In the genomic region with DNA sequence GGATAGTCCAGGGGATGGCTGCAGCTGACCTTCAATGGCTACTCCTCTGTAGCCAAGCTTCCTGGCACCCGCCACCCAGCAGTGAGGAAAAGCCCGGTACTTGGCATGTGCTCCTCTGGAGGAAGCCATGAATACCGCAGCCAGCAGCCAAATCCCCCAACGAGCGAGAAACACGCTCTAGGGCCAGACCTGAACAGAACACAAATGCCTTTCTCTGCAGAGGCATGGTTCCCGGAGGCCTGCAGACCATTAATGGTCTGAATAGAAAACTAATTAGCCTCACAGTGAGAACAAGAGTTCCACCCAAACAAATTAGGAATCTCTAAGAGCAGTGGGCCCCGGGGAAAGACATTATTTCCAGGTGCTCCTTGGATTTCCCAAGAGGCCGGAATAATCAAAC, we compare ENCODE assay signal across 9 mouse cellular contexts. TPM values are rescaled to one million over a fixed set of nuclear protein-coding genes. Genes with fewer than 3 reads are reported as not detected.
DNase-seq lines count a peak whose midpoint lies in the region; TF ChIP-seq lines count a peak whose summit lies in the region.
"Had no signal": no experiment of that assay in that cellular context is flagged by ENCODE, and none has a peak within 500 bp of the region (broad histone marks: within the 10 kb centered on the region; RNA-seq: fewer than 3 reads in every experiment).

No protein-coding gene starts in this region.

- H3K4me1 ChIP-seq in thymus, adult 2 months (replicated peaks; ENCODE audit: control insufficient read depth, insufficient read depth, low read length) = no peaks in the 10 kb centered on the region

- H3K36me3 ChIP-seq in thymus, adult 2 months (ENCODE audit: control insufficient read depth, insufficient read depth, low read length) = no peaks in the 10 kb centered on the region; the same call in 1 of the 2 replicates

- no peaks in the 10 kb centered on the region for H3K27me3 ChIP-seq in thymus, adult 2 months (ENCODE audit: control insufficient read depth, insufficient read depth, low read length)
- H3K27me3 ChIP-seq: Patski had no signal

- TF ChIP-seq POLR2A in thymus, adult 2 months (IDR thresholded peaks at IDR 0.05; ENCODE audit: control insufficient read depth, extremely low read depth, insufficient read depth, low read length, poor library complexity) = no peak

- H3K27ac ChIP-seq in thymus, adult 2 months (ENCODE audit: control insufficient read depth, insufficient read depth, low read length) = no peak overlapping the region

- 94% methylated on average over 9 of the region's 9 CpGs for WGBS in thymus, adult 2 months

- H3K4me3 ChIP-seq in thymus, adult 2 months (ENCODE audit: control insufficient read depth, insufficient read depth, low read length) = no peak overlapping the region

- intact Hi-C loops in gastrocnemius, postnatal 36 days (cut with DNase I) = loop anchor here (10.0 kb wide), 1 partner anchor 298 kb away; no protein-coding TSS in a partner anchor

- DNase-seq in layer of hippocampus, adult 11-12 months (ENCODE audit: low spot score) = peak; percentile 75
- DNase-seq in layer of hippocampus, adult 9-10 months (ENCODE audit: low spot score) = no peak
- DNase-seq in cerebellum, postnatal 36 days = peak; percentile 43 to 56
- DNase-seq in gastrocnemius, postnatal 36 days = peak; percentile 49 to 69
- peak; percentile 71 to 75 for DNase-seq in layer of hippocampus, postnatal 10 days (ENCODE audit: low spot score in 2 of 2)
- peak; percentile 37 for DNase-seq in retina, embryonic 14.5 days (ENCODE audit: low spot score)
- DNase-seq in thymus, adult 2 months = no peak
- no peak for DNase-seq in spleen, adult 18-20 months

- no peak for TF ChIP-seq CTCF in thymus, adult 2 months (IDR thresholded peaks at IDR 0.05; ENCODE audit: borderline replicate concordance, control insufficient read depth, extremely low read depth, insufficient read depth, low read length, poor library complexity)

RNA-seq across cellular contexts. Expression of a gene that starts 46.3 kb away (rescaled TPM):
- 10 to 100 TPM; 45.7 to 47.4 TPM for total RNA-seq in gastrocnemius, postnatal 36 days (2021)
- 100 to 1,000 TPM; 187 to 188 TPM for total RNA-seq in layer of hippocampus, postnatal 10 days (2021)
- 50.8 and 56.1 TPM in 2 replicates for polyA plus RNA-seq in thymus, adult 2 months (2012; rRNA removed)

RNA-seq across cellular contexts. Expression of a gene that starts 56.4 kb away (rescaled TPM):
- under 1 TPM; 0.33 to 0.74 TPM for total RNA-seq in gastrocnemius, postnatal 36 days (2021)
- 10 to 100 TPM; 59.4 to 62.2 TPM for total RNA-seq in layer of hippocampus, postnatal 10 days (2021)
- polyA plus RNA-seq in thymus, adult 2 months (2012; rRNA removed) = 0.11 and 0.19 TPM in 2 replicates

Comparison
In these comparisons a context has a peak if more than half of its experiments do, and no peak if none do; other contexts are left out.
1. DNase-seq: peak in layer of hippocampus, adult 11-12 months (single experiment), cerebellum, postnatal 36 days (2 of 2), gastrocnemius, postnatal 36 days (2 of 2), layer of hippocampus, postnatal 10 days (2 of 2) and retina, embryonic 14.5 days (single experiment); none in layer of hippocampus, adult 9-10 months (single experiment), thymus, adult 2 months (single experiment) and spleen, adult 18-20 months (0 of 2).
2. RNA of a gene that starts 56.4 kb away (total RNA-seq): 59.4 to 62.2 TPM in layer of hippocampus, postnatal 10 days; 0.33 to 0.74 TPM in gastrocnemius, postnatal 36 days; every median in the first group is over 10 times any median in the second.